Mouse (Mus musculus): Measurements from ENCODE around the gene Bend5. TPM values are rescaled to one million over a fixed set of nuclear protein-coding genes. Genes with fewer than 3 reads are reported as not detected.

Bend5 gene
- total and polyA plus RNA-seq, 3 experiments: not detected

- no peaks in the 10 kb centered on the region for H3K36me3 ChIP-seq (ENCODE audit: control insufficient read depth in 1 of 2, insufficient read depth in 2 of 2, low read length in 2 of 2)
- no peak overlapping the region for H3K9ac ChIP-seq (ENCODE audit: control insufficient read depth, low read depth, low read length, poor library complexity, severe bottlenecking)
- H3K27me3 ChIP-seq (ENCODE audit: control insufficient read depth in 1 of 2, insufficient read depth in 2 of 2, low read length in 2 of 2): no peaks in the 10 kb centered on the region
- no peak overlapping the region for H3K27ac ChIP-seq (ENCODE audit: control insufficient read depth, low read depth, low read length)
- no peaks in the 10 kb centered on the region for H3K4me1 ChIP-seq (ENCODE audit: control insufficient read depth in 1 of 2, insufficient read depth in 2 of 2, low read length in 2 of 2)
- DNase-seq (ENCODE audit: low read depth, low spot score): no peak
- H3K9me3 ChIP-seq (replicated peaks; ENCODE audit: insufficient read depth, low read length): no peaks in the 10 kb centered on the region
- TF ChIP-seq ZNF384 (IDR thresholded peaks at IDR 0.05; ENCODE audit: low read depth, low read length) (no peak), NRF1 (IDR thresholded peaks at IDR 0.05; ENCODE audit: insufficient read depth, low read depth, low read length, poor library complexity, severe bottlenecking) (no peak), NELFE (IDR thresholded peaks at IDR 0.05; ENCODE audit: low read depth, low read length) (no peak), ZKSCAN1 (IDR thresholded peaks at IDR 0.05; ENCODE audit: low read depth, low read length) (no peak), MAFK (IDR thresholded peaks at IDR 0.05; ENCODE audit: borderline replicate concordance, low read depth, low read length) (no peak), KAT2A (conservative IDR thresholded peaks at IDR 0.05; ENCODE audit: low read depth, low read length) (no peak), RAD21 (IDR thresholded peaks at IDR 0.05; ENCODE audit: low read depth, low read length) (no peak), CTCF (IDR thresholded peaks at IDR 0.05 in 2 of 3, conservative IDR thresholded peaks at IDR 0.05 in 1 of 3; ENCODE audit: control insufficient read depth in 1 of 3, insufficient read depth in 1 of 3, low read depth in 2 of 3, low read length in 3 of 3, poor library complexity in 1 of 3, severe bottlenecking in 1 of 3) (no peak), SMC3 (IDR thresholded peaks at IDR 0.05; ENCODE audit: low read depth, low read length) (no peak), RCOR1 (IDR thresholded peaks at IDR 0.05; ENCODE audit: low read depth, low read length) (no peak), ELF1 (IDR thresholded peaks at IDR 0.05; ENCODE audit: low read depth, low read length) (no peak), POLR2AphosphoS5 (IDR thresholded peaks at IDR 0.05; ENCODE audit: borderline replicate concordance, low read depth, low read length) (no peak), CHD2 (IDR thresholded peaks at IDR 0.05; ENCODE audit: low read length) (no peak), ZC3H11A (IDR thresholded peaks at IDR 0.05; ENCODE audit: low read depth, low read length) (no peak), MXI1 (IDR thresholded peaks at IDR 0.05; ENCODE audit: low read depth, low read length) (no peak)
- no peak overlapping the region for H3K4me3 ChIP-seq (ENCODE audit: control insufficient read depth in 1 of 2, insufficient read depth in 1 of 2, low read depth in 2 of 2, low read length in 2 of 2)
- no peaks in the 10 kb centered on the region for H3K79me2 ChIP-seq (ENCODE audit: control insufficient read depth, insufficient read depth, low read length, poor library complexity)
Measured at GRCm38 (mm10) chr4:111378071-111378470, 36.7 kb upstream of the Bend5 start.

GRCm38 (mm10) chr4:111383101-111383500 lies 31.7 kb upstream of the Bend5 start:
- no peaks in the 10 kb centered on the region for H3K36me3 ChIP-seq (ENCODE audit: control insufficient read depth in 1 of 2, insufficient read depth in 2 of 2, low read length in 2 of 2)
- no peak overlapping the region for H3K27ac ChIP-seq (ENCODE audit: control insufficient read depth, low read depth, low read length)
- TF ChIP-seq MAZ (IDR thresholded peaks at IDR 0.05; ENCODE audit: low read depth, low read length) (no peak), TCF12 (IDR thresholded peaks at IDR 0.05; ENCODE audit: low read depth, low read length) (no peak)
- H3K79me2 ChIP-seq (ENCODE audit: control insufficient read depth, insufficient read depth, low read length, poor library complexity): no peaks in the 10 kb centered on the region
- H3K4me3 ChIP-seq (ENCODE audit: control insufficient read depth in 1 of 2, insufficient read depth in 1 of 2, low read depth in 2 of 2, low read length in 2 of 2): no peak overlapping the region
- no peak for DNase-seq (ENCODE audit: low read depth, low spot score)
- H3K4me1 ChIP-seq (ENCODE audit: control insufficient read depth in 1 of 2, insufficient read depth in 2 of 2, low read length in 2 of 2): no peaks in the 10 kb centered on the region
- H3K9ac ChIP-seq (ENCODE audit: control insufficient read depth, low read depth, low read length, poor library complexity, severe bottlenecking): no peak overlapping the region
- no peaks in the 10 kb centered on the region for H3K27me3 ChIP-seq (ENCODE audit: control insufficient read depth in 1 of 2, insufficient read depth in 2 of 2, low read length in 2 of 2)
- H3K9me3 ChIP-seq (replicated peaks; ENCODE audit: insufficient read depth, low read length): no peaks in the 10 kb centered on the region
